Mouse (Mus musculus): ENCODE data around the gene Erich6b. TPM values are rescaled to one million over a fixed set of nuclear protein-coding genes. Genes with fewer than 3 reads are reported as not detected.

Gene Erich6b
- polyA plus RNA-seq (2015; fragmentation: Nextera tagmentation; extraction: Ambion mirVana): not detected in 2 replicates

DNA sequence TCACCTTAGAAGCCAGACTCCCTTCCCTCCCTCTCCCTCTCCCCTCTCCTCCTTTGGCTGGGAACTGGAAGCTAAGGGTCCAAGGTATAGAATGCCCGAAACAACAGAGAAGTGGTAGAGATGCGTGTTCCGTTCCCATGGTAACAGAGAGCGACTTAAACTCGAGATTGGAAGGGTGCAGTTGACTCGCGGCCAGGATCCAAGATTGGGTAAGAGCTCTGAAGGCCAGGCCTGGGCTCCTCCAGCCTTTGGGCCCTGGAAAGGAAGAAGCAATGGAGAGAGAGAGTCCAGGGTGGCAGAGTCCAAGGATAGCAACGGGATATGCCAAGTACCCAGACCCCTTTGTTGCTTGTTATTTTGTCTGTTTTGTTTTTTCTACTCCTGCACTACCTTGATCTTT lies at the start of gene Erich6b:
Gene Erich6b, plus strand, starts transcription at position 180 of the 400 bp plus-strand sequence.

DNA sequence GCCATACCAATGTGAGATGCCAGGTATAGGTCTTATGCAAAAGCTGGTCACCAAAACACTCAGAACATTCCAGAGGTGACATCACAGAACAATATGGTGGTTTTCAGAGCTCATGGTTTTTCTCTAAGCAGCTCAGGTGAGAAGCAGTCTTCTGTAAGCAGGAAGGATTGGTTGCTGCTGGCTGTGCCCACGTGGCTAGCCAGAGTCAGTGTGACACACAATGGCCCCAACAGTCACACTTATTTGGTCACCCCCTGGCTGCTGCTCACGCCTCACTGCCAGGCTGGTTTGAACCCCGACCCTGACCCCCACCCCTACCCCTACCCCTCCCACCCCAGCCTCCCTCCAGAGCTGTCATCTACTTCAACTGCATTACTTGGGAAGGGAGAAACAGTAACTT lies 49.1 kb upstream of the Erich6b start, which contains the start of gene Spert:
Gene Spert, minus strand, starts transcription at position 139 of the 400 bp plus-strand sequence.

Other genes starting within 250 kb of the Erich6b start
- gene Siah3, start 186.3 kb upstream of the Erich6b start, polyA plus RNA-seq (2015; fragmentation: Nextera tagmentation; extraction: Ambion mirVana): 0.28 and 0.35 TPM in 2 replicates
- gene Spert, start 49.1 kb upstream of the Erich6b start, polyA plus RNA-seq (2015; fragmentation: Nextera tagmentation; extraction: Ambion mirVana): not detected in 2 replicates
- gene Cog3, start 112.3 kb downstream of the Erich6b start, polyA plus RNA-seq (2015; fragmentation: Nextera tagmentation; extraction: Ambion mirVana): 9.5 and 11.5 TPM in 2 replicates
- gene Slc25a30, start 144.8 kb downstream of the Erich6b start, polyA plus RNA-seq (2015; fragmentation: Nextera tagmentation; extraction: Ambion mirVana): 4.6 and 5.6 TPM in 2 replicates
- 1,191 and 1,202 TPM in 2 replicates for gene Tpt1, start 202.8 kb downstream of the Erich6b start, polyA plus RNA-seq (2015; fragmentation: Nextera tagmentation; extraction: Ambion mirVana)

All from spleen, postnatal 0 days (tissue).